Comparison of ENCODE assay signal across 29 mouse cellular contexts in the genomic region with DNA sequence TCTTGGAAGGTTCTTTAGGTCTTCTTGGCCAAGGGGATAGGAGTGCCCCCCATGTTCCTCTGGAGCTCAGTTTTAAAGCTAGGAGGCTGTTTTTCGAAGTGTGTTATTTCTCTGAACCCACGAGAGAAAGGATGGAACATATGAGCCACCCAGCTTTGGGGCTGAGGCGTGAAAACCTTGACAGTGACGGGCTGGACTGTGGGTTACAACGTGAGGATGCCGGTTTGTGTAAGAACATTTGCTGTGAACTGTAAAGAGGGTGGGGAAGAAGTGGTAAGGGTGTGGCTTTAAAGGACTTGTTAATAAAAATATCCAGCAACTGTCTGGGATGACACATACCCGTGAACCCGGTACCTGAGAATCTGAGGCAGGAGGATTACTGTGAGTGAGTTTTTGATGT. TPM values are rescaled to one million over a fixed set of nuclear protein-coding genes. Genes with fewer than 3 reads are reported as not detected.
DNase-seq lines count a peak whose midpoint lies in the region; TF ChIP-seq lines count a peak whose summit lies in the region.
"Had no signal": no experiment of that assay in that cellular context is flagged by ENCODE, and none has a peak within 500 bp of the region (broad histone marks: within the 10 kb centered on the region; RNA-seq: fewer than 3 reads in every experiment).

No protein-coding gene starts in this region.

- peaks cover 7% of the 10 kb centered on the region; the same call in 1 of the 2 replicates for H3K36me3 ChIP-seq in spleen, adult 2 months (ENCODE audit: control insufficient read depth, insufficient read depth, low read length)
- peaks cover 22% of the 10 kb centered on the region for H3K36me3 ChIP-seq in macrophage (ENCODE audit: inconsistent target)
- H3K36me3 ChIP-seq: embryonic facial prominence, embryonic 10.5 days; embryonic facial prominence, embryonic 13.5 days; forebrain, embryonic 12.5 days; G1E; heart, embryonic 13.5 days; hindbrain, embryonic 15.5 days; intestine, embryonic 15.5 days had no signal

- H3K4me3 ChIP-seq in spleen, adult 2 months (ENCODE audit: extremely low read depth, insufficient read depth, insufficient read length), result no peak overlapping the region
- H3K4me3 ChIP-seq in bone marrow, adult 2 months (replicated peaks; ENCODE audit: control insufficient read depth, low read depth, low read length), result no peak overlapping the region
- H3K4me3 ChIP-seq in macrophage (ENCODE audit: inconsistent target), result no peak overlapping the region
- no peak overlapping the region for H3K4me3 ChIP-seq in layer of hippocampus, adult 2 months
- H3K4me3 ChIP-seq: embryonic facial prominence, embryonic 10.5 days; embryonic facial prominence, embryonic 13.5 days; erythroblast, embryonic 14.5 days; forebrain, embryonic 12.5 days; gastrocnemius, adult 2 months; heart, embryonic 13.5 days; hindbrain, embryonic 15.5 days; intestine, embryonic 15.5 days had no signal

- H3K27me3 ChIP-seq in spleen, adult 2 months (ENCODE audit: control insufficient read depth, insufficient read depth, low read length), result no peaks in the 10 kb centered on the region
- H3K27me3 ChIP-seq: CH12.LX; hindbrain, embryonic 15.5 days; intestine, embryonic 15.5 days; Patski had no signal

- DNase-seq in spleen, adult 2 months (ENCODE audit: low read depth in 1 of 2, low spot score in 2 of 2), result no peak
- no peak for DNase-seq in spleen, postnatal 14 days (ENCODE audit: low spot score in 2 of 2)
- DNase-seq in layer of hippocampus, adult 2 months (ENCODE audit: low spot score in 2 of 2), result no peak
- DNase-seq in frontal cortex, postnatal 14 days (ENCODE audit: low spot score in 2 of 2), result no peak
- DNase-seq in adrenal gland, postnatal 10 days, result no peak
- DNase-seq: B cell, adult 2 months; cerebellum, adult 11-12 months; cerebellum, adult 8-10 months; cerebellum, postnatal 10 days; cerebellum, postnatal 36 days; embryo, embryonic 11 days; gastrocnemius, adult 2 months; gastrocnemius, postnatal 25 days; heart, adult 18-20 months; heart, postnatal 14 days; heart, postnatal 4 days; kidney, adult 11 months had no signal

- H3K27ac ChIP-seq in spleen, adult 2 months (ENCODE audit: insufficient read depth, low read length), result peak overlapping the region; percentile 13; the same call in 1 of the 2 replicates
- H3K27ac ChIP-seq in bone marrow, adult 2 months (ENCODE audit: control insufficient read depth, insufficient read depth, low read depth, low read length, poor library complexity), result peak overlapping the region; percentile 49
- H3K27ac ChIP-seq in macrophage, result peak overlapping the region; percentile 98
- no peak overlapping the region for H3K27ac ChIP-seq in layer of hippocampus, adult 2 months
- H3K27ac ChIP-seq: embryonic facial prominence, embryonic 10.5 days; embryonic facial prominence, embryonic 13.5 days; forebrain, embryonic 12.5 days; gastrocnemius, adult 2 months; heart, embryonic 13.5 days; hindbrain, embryonic 15.5 days; intestine, embryonic 15.5 days had no signal

- no peak for TF ChIP-seq POLR2A in spleen, adult 2 months (IDR thresholded peaks at IDR 0.05; ENCODE audit: low read depth, low read length)
- no peak for TF ChIP-seq POLR2A in bone marrow, adult 2 months (IDR thresholded peaks at IDR 0.05; ENCODE audit: borderline replicate concordance, control insufficient read depth, low read depth, low read length)

- WGBS in spleen, adult 2 months, result 73% methylated on average over 8 of the region's 8 CpGs
- 62% methylated on average over 8 of the region's 8 CpGs for WGBS in bone marrow, adult 2 months
- 80% methylated on average over 8 of the region's 8 CpGs for WGBS in macrophage (ENCODE audit: missing documents)

- peaks cover 10% of the 10 kb centered on the region; the same call in 1 of the 2 replicates for H3K4me1 ChIP-seq in spleen, adult 2 months (ENCODE audit: control insufficient read depth, insufficient read depth, insufficient read length)
- peaks cover 14% of the 10 kb centered on the region for H3K4me1 ChIP-seq in bone marrow, adult 2 months (ENCODE audit: control insufficient read depth, insufficient read depth, low read length)
- H3K4me1 ChIP-seq: embryonic facial prominence, embryonic 10.5 days; embryonic facial prominence, embryonic 13.5 days; forebrain, embryonic 12.5 days; heart, embryonic 13.5 days; hindbrain, embryonic 15.5 days; intestine, embryonic 15.5 days had no signal

- H3K79me2 ChIP-seq in macrophage (ENCODE audit: inconsistent target), result peaks cover 100% of the 10 kb centered on the region

- TF ChIP-seq CTCF in spleen, adult 2 months (IDR thresholded peaks at IDR 0.05; ENCODE audit: extremely low read depth, insufficient read depth, insufficient read length, insufficient replicate concordance), result no peak
- no peak for TF ChIP-seq CTCF in bone marrow, adult 2 months (IDR thresholded peaks at IDR 0.05; ENCODE audit: control insufficient read depth, insufficient read depth, low read length)
- no peak for TF ChIP-seq CTCF in layer of hippocampus, adult 2 months (conservative IDR thresholded peaks at IDR 0.05)

RNA-seq across cellular contexts. Expression of a gene that starts 10.4 kb away (rescaled TPM):
- 34.7 and 37.3 TPM in 2 replicates for polyA plus RNA-seq in spleen, adult 2 months (2012; rRNA removed)
- polyA plus RNA-seq in bone marrow, adult 2 months (2011; ENCODE audit: insufficient read depth, insufficient read length, low replicate concordance, missing spikeins), result 6.4 and 26.5 TPM in 2 replicates
- total RNA-seq in macrophage (2018; cell fraction: chromatin; rRNA removed), result 1,000 to 10,000 TPM in 12 of 26 experiments, 100 to 1,000 TPM in 14; 297 to 1,526 (median 884) TPM
- 100 to 1,000 TPM; 121 to 414 (median 184) TPM for total RNA-seq in macrophage (2018; cell fraction: cytosol; rRNA removed)
- total RNA-seq in macrophage (2018; cell fraction: nucleus; rRNA removed), result 1,000 to 10,000 TPM in 4 of 26 experiments, 100 to 1,000 TPM in 22; 237 to 1,268 (median 592) TPM
- polyA plus RNA-seq in macrophage (2018), result 65.4 to 120 TPM (median 103 TPM) in 3 replicates
- 1 to 10 TPM; 1.4 to 1.9 TPM for total RNA-seq in layer of hippocampus, adult 2 months (2021)
- 1 to 10 TPM; 1.6 to 2.3 TPM for total RNA-seq in adrenal gland, postnatal 10 days (2021)

RNA-seq across cellular contexts. Expression of a gene that starts 41.7 kb away (rescaled TPM):
- 3.8 and 5.5 TPM in 2 replicates for polyA plus RNA-seq in spleen, adult 2 months (2012; rRNA removed)
- polyA plus RNA-seq in bone marrow, adult 2 months (2011; ENCODE audit: insufficient read depth, insufficient read length, low replicate concordance, missing spikeins), result 0.72 TPM in 1 of 2 replicates, not detected in the other
- 10 to 100 TPM in 8 of 26 experiments, 1 to 10 TPM in 18; 4.9 to 16.7 (median 8.2) TPM for total RNA-seq in macrophage (2018; cell fraction: chromatin; rRNA removed)
- total RNA-seq in macrophage (2018; cell fraction: cytosol; rRNA removed), result 1 to 10 TPM; 1.6 to 3.6 (median 2.3) TPM
- total RNA-seq in macrophage (2018; cell fraction: nucleus; rRNA removed), result 10 to 100 TPM in 1 of 26 experiments, 1 to 10 TPM in 25; 4.2 to 10.9 (median 6.1) TPM
- polyA plus RNA-seq in macrophage (2018), result 1.2 to 1.6 TPM (median 1.5 TPM) in 3 replicates
- 1 to 10 TPM; 5.9 to 7.2 TPM for total RNA-seq in layer of hippocampus, adult 2 months (2021)
- 10 to 100 TPM; 11.0 TPM for total RNA-seq in adrenal gland, postnatal 10 days (2021)
- polyA plus RNA-seq: erythroblast, embryonic 14.5 days; G1E had no signal
